Mouse (Mus musculus) ES-E14 (cell line): Measurements from ENCODE around the gene Fubp3.

Experiments
- HCFC1 ChIP-seq: IDR thresholded peaks from 2 replicates; pipeline ENCODE4 v1.6.1; 2012; ENCODE audit warnings: low read length, inconsistent platforms, borderline replicate concordance; ENCODE audit not compliant: insufficient read depth
- MAFK ChIP-seq: IDR thresholded peaks from 2 replicates; pipeline ENCODE4 v1.6.1; 2014; ENCODE audit warnings: mild to moderate bottlenecking, low read depth, low read length, inconsistent platforms; ENCODE audit not compliant: insufficient read depth
- ZNF384 ChIP-seq: IDR thresholded peaks from 2 replicates; pipeline ENCODE4 v1.6.1; 2012; ENCODE audit warnings: low read depth, low read length, inconsistent platforms

GRCm38 (mm10) chr2:31639466-31639760, 67.0 kb downstream of the Fubp3 start:
- no peak for TF ChIP-seq ZNF384
- TF ChIP-seq MAFK, result no peak
- TF ChIP-seq HCFC1, result no peak
